Mouse (Mus musculus) spleen, adult 2 months (tissue): Measurements from ENCODE around the gene Ptges.

Source experiments
- CTCF ChIP-seq: fragments of 200-500 bp; IDR thresholded peaks from 2 replicates; pipeline ENCODE4 v1.5.1; 2011; ENCODE audit warnings: mild to moderate bottlenecking, inconsistent platforms; ENCODE audit not compliant: insufficient read depth, insufficient read length, insufficient replicate concordance; ENCODE audit errors: extremely low read depth
- POLR2A ChIP-seq: fragments of 200-500 bp; IDR thresholded peaks from 2 replicates; pipeline ENCODE4 v1.6.1; 2011; ENCODE audit warnings: low read depth, low read length, inconsistent platforms

- TF ChIP-seq CTCF (no peak), POLR2A (no peak)
These were observed 36.3 kb downstream of the Ptges start for GRCm38 (mm10) chr2:30893399-30893798.
